Mouse (Mus musculus) testis, adult 2 months (tissue): ENCODE results near the gene Dnajc14.

ENCODE experiments used
- CTCF ChIP-seq: fragments of 200-500 bp; IDR thresholded peaks from 2 replicates; pipeline ENCODE4 v1.5.1; 2012; ENCODE audit warnings: low read depth, mild to moderate bottlenecking, inconsistent platforms, low read length, moderate library complexity; ENCODE audit not compliant: control insufficient read depth, insufficient read depth, insufficient replicate concordance
- POLR2A ChIP-seq: fragments of 200-500 bp; IDR thresholded peaks from 2 replicates; pipeline ENCODE4 v1.6.1; 2012; ENCODE audit warnings: low read depth, mild to moderate bottlenecking, inconsistent platforms, low read length, moderate library complexity; ENCODE audit not compliant: control insufficient read depth

- TF ChIP-seq CTCF (no peak), POLR2A (no peak)
Observed at GRCm38 (mm10) chr10:128848426-128848825, 44.6 kb downstream of the Dnajc14 start.
